Mouse (Mus musculus) retina, adult 2 months (tissue): ENCODE results near the gene Slc30a2.

Experiments used
- DNase-seq: peaks from one replicate; pipeline ENCODE4 v3.0.0-alpha.2; 2012; ENCODE audit warnings: low read depth, low spot score

Slc30a2 gene

DNA sequence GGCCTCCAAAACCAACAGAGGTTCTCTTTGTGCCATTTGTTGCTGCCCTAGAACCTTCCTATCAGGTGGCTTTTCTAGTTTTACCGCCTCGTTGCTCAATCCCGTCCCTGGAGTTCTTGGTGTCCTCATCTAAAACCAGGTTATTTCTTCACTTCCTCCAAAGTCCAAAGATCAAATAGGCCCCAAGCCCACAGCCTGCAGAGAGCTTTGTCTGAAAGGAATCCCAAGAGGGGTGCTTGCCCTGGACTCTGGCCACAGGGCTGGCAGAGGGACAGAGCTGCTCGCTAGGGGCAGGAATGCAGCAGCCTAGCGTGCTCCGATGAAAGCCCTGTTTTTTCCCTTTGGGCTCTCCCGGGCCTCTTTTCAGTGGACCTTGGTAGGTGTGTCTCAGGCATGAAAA, 54.1 kb downstream of the Slc30a2 start:
- no peak for DNase-seq

DNA sequence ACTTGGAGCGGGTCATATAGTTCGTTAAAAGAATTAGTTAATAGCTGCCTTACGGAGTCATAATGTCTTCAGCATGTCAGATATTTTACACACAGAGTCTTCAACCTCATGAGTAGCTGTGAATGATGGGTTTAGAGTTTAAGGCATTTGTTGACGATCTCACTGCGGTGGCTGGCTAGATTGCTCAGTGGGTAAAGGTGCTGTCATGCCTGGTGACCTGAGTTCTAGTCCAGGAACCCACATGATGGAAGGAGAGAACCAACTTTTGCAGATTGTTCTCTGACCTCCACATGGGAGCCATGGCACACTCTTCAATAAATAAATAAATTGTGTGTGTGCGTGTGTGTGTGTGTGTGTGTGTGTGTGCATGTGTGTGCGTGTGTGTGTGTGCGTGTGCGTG, 54.8 kb downstream of the Slc30a2 start:
- no peak for DNase-seq

DNA sequence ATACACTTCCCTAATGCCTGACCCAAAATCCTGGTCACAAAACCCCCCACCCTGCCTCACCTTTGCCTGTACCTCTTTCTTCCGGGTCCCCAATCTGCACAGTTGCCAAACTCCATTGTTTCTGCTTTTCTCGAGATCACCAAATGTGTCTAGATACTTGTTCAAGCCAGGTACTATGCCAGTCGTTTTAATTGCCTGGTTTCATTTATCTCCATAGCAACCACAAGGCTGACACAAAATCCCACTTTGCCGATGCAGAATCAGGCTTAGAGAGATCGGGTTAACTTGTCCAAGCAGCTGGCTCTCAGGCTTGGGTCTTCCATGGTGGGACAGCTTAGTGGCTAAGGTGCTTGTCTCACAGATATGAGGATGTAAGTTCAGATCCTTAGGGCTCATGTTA, 57.2 kb downstream of the Slc30a2 start:
- DNase-seq: no peak

DNA sequence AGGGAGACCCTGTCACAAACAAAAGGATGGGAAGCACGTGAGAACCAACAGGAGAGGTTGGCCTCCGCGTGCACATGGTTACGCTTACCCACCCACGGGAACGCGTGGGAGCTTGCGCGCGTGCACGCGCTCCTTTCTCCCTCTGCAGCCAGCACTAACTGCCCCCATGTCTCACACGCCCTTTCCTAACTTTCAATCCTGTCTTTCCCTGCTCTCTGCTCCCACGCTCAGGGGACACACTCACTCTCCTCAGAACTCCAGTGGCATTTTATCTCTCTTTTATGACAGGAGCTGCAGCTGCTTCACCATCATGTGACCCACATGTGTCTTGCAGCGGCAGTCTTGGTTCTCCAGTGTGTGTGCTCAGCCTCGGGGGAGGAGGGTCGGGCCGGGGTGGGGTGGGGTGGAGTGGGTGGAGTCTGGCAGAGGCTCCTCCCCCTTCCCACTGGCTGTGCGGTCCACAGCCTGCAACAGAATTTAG, 58.2 kb downstream of the Slc30a2 start:
- no peak for DNase-seq

DNA sequence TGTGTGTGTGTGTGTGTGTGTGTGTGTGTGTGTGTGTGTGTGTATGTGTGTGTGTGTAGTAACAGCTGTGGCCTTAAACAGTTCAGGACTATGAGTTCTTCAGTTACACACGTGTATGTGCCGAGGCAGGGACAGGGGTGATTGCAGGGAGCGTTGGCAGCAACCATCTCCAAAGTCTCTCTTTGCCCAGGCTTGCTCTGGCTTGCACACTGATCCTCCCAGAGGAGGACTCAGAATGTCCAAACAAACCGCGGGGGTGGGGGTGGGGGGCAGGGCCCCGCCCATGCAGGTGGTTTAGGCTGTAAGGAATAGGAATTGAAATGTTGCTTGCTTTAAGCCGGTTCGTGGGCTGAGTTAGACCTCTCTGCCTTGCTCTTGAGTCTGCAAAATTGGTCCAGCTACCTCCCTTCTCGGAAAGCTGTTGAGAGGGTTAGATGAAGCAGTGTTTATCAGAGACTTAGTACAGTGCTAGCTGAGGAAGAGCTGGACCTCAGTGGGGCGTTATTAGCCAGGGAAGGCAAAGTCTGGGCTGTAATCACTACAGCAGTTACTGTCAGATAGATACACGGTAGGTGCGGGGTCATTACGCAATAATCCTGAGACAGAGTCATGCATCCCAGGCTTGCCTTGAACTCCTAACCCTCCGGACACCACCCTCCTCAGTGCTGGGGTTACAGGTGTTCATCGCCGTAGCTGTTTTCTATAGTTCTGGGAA, 59.0 kb downstream of the Slc30a2 start:
- DNase-seq: no peak

DNA sequence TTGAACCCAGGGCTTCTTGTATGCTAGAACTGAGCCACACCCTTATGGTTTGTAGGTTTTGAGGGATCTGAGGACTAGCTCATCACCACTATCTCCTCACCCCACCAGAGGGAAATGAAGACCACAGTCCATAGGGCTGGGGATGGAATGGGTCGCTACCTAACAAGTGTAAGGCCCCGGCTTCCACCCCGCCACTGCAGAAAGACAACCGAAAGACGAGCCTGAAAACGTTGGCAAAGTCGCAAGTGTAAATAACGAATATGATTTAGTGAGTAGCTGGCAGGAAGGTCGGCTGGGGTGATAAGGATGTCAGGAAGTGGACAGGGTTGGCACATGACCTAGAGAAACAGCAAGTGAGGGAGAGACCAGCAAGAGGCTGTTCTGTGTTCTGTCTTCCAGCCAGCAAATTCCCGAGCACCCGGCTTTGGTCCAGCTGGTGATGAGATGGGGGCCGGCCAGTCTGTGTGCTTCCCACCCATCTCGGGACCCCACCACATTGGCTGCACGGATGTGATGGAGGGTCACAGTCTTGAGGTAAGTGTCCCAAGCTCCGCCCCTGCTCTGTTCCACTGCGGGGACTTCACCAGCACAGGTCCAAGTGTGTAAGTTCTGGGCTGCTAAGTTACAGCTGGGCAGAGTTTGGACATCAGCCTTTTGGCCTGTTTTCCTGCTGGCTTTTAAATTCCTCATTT, 59.7 kb downstream of the Slc30a2 start:
- DNase-seq: no peak

DNA sequence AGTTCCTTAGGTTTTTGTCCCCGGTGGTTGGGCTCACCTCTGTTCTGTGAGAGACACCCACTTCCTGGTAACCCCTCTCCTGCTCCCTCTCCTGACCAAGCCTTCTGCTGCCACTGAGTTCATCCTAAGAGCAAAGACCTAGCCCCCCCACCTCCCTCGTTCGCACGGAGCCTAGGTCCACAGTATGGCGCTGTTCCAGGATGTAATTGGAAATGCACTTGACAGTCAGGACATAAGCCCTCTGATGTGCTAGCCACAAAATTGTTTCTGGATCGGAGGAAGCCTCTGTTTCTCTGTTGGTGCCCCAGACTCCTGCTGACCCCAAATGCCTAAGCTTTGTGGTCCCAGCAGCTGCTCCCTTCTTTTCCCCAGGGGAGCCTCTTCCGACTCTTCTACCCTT, 60.7 kb downstream of the Slc30a2 start:
- DNase-seq: no peak
